Mouse (Mus musculus): ENCODE measurements around the gene Gm7075. TPM values are rescaled to one million over a fixed set of nuclear protein-coding genes. Genes with fewer than 3 reads are reported as not detected.
"Not testable (repeated sequence)": the region's sequence is repeated elsewhere in the genome, so short reads cannot be mapped to it uniquely, and the experiment has no call there.

The Gm7075 gene
- polyA plus RNA-seq, 1 experiment from 2014 or later = not detected

DNA sequence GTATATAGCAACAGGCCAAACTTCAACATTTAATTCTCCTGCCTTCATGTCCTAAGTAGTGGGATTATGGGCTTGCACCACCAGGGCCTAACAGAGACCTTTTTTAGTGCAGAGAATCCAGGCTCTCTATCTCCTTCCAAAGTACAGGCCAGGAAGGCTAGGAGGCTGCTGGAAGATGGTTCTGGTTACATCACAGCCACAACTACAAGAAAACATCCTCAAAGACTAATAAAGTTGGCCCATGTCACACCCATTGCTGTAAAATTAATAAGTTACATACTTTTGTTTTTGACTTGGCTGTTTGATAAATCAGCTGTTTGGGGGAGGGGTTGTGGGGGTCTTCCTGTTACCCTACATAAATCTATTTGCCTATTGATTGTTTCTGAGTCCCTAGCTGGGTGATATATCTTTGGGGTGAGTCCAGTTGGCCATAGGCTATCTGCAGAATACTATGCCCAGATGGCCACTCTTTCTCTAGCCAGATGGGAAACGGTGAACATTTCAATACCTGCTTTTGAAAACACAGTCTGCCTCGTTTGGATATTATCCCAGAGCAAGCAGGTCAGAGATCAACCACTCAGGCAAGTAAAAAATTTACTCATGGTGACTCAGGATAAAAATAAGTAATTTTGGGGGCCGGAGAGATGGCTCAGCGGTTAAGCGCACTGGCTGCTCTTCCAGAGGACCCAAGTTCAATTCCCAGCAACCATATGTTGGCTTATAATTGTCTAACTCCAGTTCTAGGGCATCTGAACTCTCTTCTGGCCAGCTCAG, 18.7 kb downstream of the Gm7075 start:
- H3K27ac ChIP-seq (ENCODE audit: low read length) = peak overlapping the region; percentile 41; the same call in 1 of the 2 replicates
- no peaks in the 10 kb centered on the region for H3K27me3 ChIP-seq (ENCODE audit: control insufficient read depth, insufficient read depth, low read depth, low read length)
- peaks cover 5% of the 10 kb centered on the region for H3K36me3 ChIP-seq (ENCODE audit: control insufficient read depth, insufficient read depth)
- H3K9me3 ChIP-seq (replicated peaks; ENCODE audit: control insufficient read depth, low read length) = no peaks in the 10 kb centered on the region
- no peak overlapping the region for H3K4me3 ChIP-seq (ENCODE audit: low read depth, low read length)
- 70% methylated on average over 5 of the region's 5 CpGs for WGBS (ENCODE audit: insufficient replicate concordance)
- no peak overlapping the region for H3K9ac ChIP-seq (ENCODE audit: low read depth, low read length)
- no peaks in the 10 kb centered on the region for H3K4me1 ChIP-seq (ENCODE audit: control insufficient read depth, low read depth, low read length)
- no peak overlapping the region for H3K4me2 ChIP-seq (ENCODE audit: low read depth, low read length)
- ATAC-seq (ENCODE audit: low read depth) = peak; percentile 51

DNA sequence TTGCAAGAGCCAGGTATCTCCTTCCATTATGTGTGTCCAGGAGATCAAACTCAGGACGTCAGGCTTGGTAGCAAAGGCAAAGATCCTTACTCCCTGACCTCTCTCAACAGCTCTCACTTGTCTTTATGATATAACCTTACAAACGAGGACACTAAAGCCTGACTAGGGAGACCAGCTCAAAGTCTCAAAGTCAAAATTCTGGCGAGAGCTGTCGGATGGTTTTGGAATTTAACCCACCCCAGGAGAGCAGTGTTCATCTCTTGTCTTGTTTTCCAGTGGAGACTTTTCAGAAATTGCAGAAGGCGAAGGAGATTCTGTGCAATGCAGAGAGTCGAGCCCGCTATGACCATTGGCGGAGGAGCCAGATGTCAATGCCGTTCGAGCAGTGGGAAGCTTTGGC, 24.6 kb downstream of the Gm7075 start:
- Histone ChIP-seq H3K4me1 (ENCODE audit: control insufficient read depth, low read depth, low read length) (no peaks in the 10 kb centered on the region), H3K9me3 (replicated peaks; ENCODE audit: control insufficient read depth, low read length) (no peaks in the 10 kb centered on the region), H3K4me2 (ENCODE audit: low read depth, low read length) (no peak overlapping the region), H3K27me3 (ENCODE audit: control insufficient read depth, insufficient read depth, low read depth, low read length) (no peaks in the 10 kb centered on the region), H3K9ac (ENCODE audit: low read depth, low read length) (no peak overlapping the region), H3K4me3 (ENCODE audit: low read depth, low read length) (no peak overlapping the region), H3K36me3 (ENCODE audit: control insufficient read depth, insufficient read depth) (no peaks in the 10 kb centered on the region), H3K27ac (ENCODE audit: low read length) (no peak overlapping the region)
- 76% methylated on average over 10 of the region's 10 CpGs for WGBS (ENCODE audit: insufficient replicate concordance)
- ATAC-seq (ENCODE audit: low read depth) = no peak

GRCm38 (mm10) chr10:63388948-63389347, 32.6 kb downstream of the Gm7075 start:
- WGBS (ENCODE audit: insufficient replicate concordance) = 49% methylated on average over 4 of the region's 4 CpGs
- no peak for ATAC-seq (ENCODE audit: low read depth)
- 0 out of 2 replicates have a peak overlapping the region, but pooled peaks have one; percentile 7 for H3K4me2 ChIP-seq (ENCODE audit: low read depth, low read length)

GRCm38 (mm10) chr10:63386991-63387390, 34.6 kb downstream of the Gm7075 start:
- peak overlapping the region; percentile 72 for H3K4me3 ChIP-seq (ENCODE audit: low read depth, low read length)
- H3K4me2 ChIP-seq (ENCODE audit: low read depth, low read length) = peak overlapping the region; percentile 77
- ATAC-seq (ENCODE audit: low read depth) = no peak
- no peaks in the 10 kb centered on the region for H3K9me3 ChIP-seq (replicated peaks; ENCODE audit: control insufficient read depth, low read length)
- H3K9ac ChIP-seq (ENCODE audit: low read depth, low read length) = peak overlapping the region; percentile 77
- H3K4me1 ChIP-seq (ENCODE audit: control insufficient read depth, low read depth, low read length) = peaks cover 1% of the 10 kb centered on the region
- H3K27ac ChIP-seq (ENCODE audit: low read length) = no peak overlapping the region
- H3K36me3 ChIP-seq (ENCODE audit: control insufficient read depth, insufficient read depth) = no peaks in the 10 kb centered on the region
- H3K27me3 ChIP-seq (ENCODE audit: control insufficient read depth, insufficient read depth, low read depth, low read length) = no peaks in the 10 kb centered on the region
- whole genome bisulfite sequencing (ENCODE audit: insufficient replicate concordance) = 2% methylated on average over 10 of the region's 10 CpGs

More at GRCm38 (mm10) chr10:63388948-63389347, 32.6 kb downstream of the Gm7075 start:
- Histone ChIP-seq H3K27me3 (ENCODE audit: control insufficient read depth, insufficient read depth, low read depth, low read length) (no peaks in the 10 kb centered on the region), H3K27ac (ENCODE audit: low read length) (no peak overlapping the region), H3K9me3 (replicated peaks; ENCODE audit: control insufficient read depth, low read length) (no peaks in the 10 kb centered on the region), H3K4me1 (ENCODE audit: control insufficient read depth, low read depth, low read length) (no peaks in the 10 kb centered on the region; the same call in 1 of the 2 replicates), H3K4me3 (ENCODE audit: low read depth, low read length) (no peak overlapping the region), H3K36me3 (ENCODE audit: control insufficient read depth, insufficient read depth) (no peaks in the 10 kb centered on the region), H3K9ac (ENCODE audit: low read depth, low read length) (no peak overlapping the region)

DNA sequence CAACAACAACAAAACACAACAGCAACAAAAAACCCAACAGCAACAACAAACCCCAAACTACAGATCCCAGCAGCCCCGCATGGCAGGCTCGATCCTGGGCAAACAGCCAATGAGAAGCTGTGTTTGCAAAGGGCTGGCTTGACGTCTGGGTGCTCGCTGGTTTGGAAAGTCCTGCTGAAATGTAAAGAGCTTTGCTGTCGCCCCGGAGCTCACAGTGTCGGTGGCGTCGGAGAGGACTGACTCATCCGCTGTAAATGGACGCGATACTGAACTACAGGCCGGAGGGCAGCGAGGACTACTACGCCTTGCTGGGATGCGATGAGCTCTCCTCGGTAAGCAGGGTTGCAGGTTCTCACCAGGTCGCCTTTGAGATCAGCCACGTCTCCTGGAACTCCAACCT, 35.1 kb downstream of the Gm7075 start:
- no peaks in the 10 kb centered on the region for H3K36me3 ChIP-seq (ENCODE audit: control insufficient read depth, insufficient read depth)
- H3K4me2 ChIP-seq (ENCODE audit: low read depth, low read length) = peak overlapping the region; percentile 77
- peak overlapping the region; percentile 77 for H3K9ac ChIP-seq (ENCODE audit: low read depth, low read length)
- H3K4me3 ChIP-seq (ENCODE audit: low read depth, low read length) = peak overlapping the region; percentile 72
- no peaks in the 10 kb centered on the region for H3K9me3 ChIP-seq (replicated peaks; ENCODE audit: control insufficient read depth, low read length)
- ATAC-seq (ENCODE audit: low read depth) = peak; percentile 84
- peaks cover 7% of the 10 kb centered on the region for H3K4me1 ChIP-seq (ENCODE audit: control insufficient read depth, low read depth, low read length)
- H3K27ac ChIP-seq (ENCODE audit: low read length) = peak overlapping the region; percentile 81
- WGBS (ENCODE audit: insufficient replicate concordance) = under 1% methylated on average over 19 of the region's 19 CpGs
- H3K27me3 ChIP-seq (ENCODE audit: control insufficient read depth, insufficient read depth, low read depth, low read length) = no peaks in the 10 kb centered on the region

- H3K9me3 ChIP-seq (replicated peaks; ENCODE audit: control insufficient read depth, low read length); H3K36me3 ChIP-seq (ENCODE audit: control insufficient read depth, insufficient read depth); ATAC-seq (ENCODE audit: low read depth); H3K27me3 ChIP-seq (ENCODE audit: control insufficient read depth, insufficient read depth, low read depth, low read length); H3K4me1 ChIP-seq (ENCODE audit: control insufficient read depth, low read depth, low read length); H3K9ac ChIP-seq (ENCODE audit: low read depth, low read length): not testable (repeated sequence)
- WGBS (ENCODE audit: insufficient replicate concordance) = 17% methylated on average over 5 of the region's 5 CpGs
- Histone ChIP-seq H3K27ac (ENCODE audit: low read length) (peak overlapping the region; percentile 81; the same call in 1 of the 2 replicates), H3K4me3 (ENCODE audit: low read depth, low read length) (peak overlapping the region; percentile 72), H3K4me2 (ENCODE audit: low read depth, low read length) (peak overlapping the region; percentile 77)
Observed at GRCm38 (mm10) chr10:63385897-63386296, 35.7 kb downstream of the Gm7075 start.

DNA sequence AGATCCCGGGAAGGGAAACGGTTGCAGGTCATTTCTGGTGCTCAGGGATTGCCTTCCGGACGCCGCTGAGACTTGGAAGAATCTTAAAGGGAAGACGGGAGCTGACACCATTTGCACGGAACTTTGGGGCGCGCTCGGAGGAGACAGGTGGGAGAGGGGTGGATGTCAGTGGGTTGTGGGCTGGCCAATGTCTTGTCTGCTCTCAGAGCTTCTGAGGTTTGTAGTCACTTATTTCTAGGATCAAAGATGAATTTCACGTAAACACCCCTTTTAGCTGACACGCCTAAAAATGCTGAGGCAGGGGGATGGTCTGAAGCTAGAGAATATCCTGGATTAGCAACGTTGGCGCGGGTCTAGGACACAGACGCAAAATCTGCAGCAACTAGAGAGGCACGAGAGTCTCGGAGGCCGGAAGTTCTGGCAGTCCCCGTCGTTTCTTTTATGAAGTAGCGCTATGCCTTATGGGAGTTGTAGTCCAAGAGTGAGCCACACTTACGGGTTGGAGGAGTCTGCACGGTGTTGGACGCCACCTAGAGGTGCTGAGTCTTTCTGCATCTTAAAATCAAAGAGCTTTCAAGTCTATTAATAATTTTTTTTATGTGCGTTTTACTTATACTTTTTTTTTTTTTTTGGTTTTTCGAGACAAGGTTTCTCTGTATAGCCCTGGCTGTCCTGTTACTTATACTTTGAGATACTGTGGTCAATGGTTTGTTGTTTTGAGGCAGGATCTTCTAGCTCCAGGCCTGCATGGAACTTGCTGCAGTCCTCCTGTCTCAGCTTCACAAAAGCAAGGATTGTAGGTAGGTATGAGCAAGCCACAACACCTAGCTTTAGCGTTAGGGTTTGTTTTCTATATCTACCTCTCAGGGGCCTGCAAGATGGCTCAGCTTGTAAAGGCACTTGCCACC, 39.0 kb downstream of the Gm7075 start, which contains the start of gene Dnajc12:
Gene Dnajc12 (plus strand): TSS at position 72 of the 908 bp plus-strand sequence.
- peak within 1 kb of the TSS; percentile 57 for H3K9ac ChIP-seq (ENCODE audit: low read depth, low read length)
- H3K9me3 ChIP-seq (replicated peaks; ENCODE audit: control insufficient read depth, low read length) = no peaks in the 10 kb centered on the region
- H3K27ac ChIP-seq (ENCODE audit: low read length) = no peak within 1 kb of the TSS
- peak; percentile 91 for ATAC-seq (ENCODE audit: low read depth)
- H3K4me1 ChIP-seq (ENCODE audit: control insufficient read depth, low read depth, low read length) = peaks cover 10% of the 10 kb centered on the region
- H3K27me3 ChIP-seq (ENCODE audit: control insufficient read depth, insufficient read depth, low read depth, low read length) = no peaks in the 10 kb centered on the region
- H3K4me2 ChIP-seq (ENCODE audit: low read depth, low read length) = peak within 1 kb of the TSS; percentile 95
- WGBS (ENCODE audit: insufficient replicate concordance) = under 1% methylated on average over 28 of the region's 28 CpGs
- H3K36me3 ChIP-seq (ENCODE audit: control insufficient read depth, insufficient read depth) = no peaks in the 10 kb centered on the region
- peak within 1 kb of the TSS; percentile 63 for H3K4me3 ChIP-seq (ENCODE audit: low read depth, low read length)

DNA sequence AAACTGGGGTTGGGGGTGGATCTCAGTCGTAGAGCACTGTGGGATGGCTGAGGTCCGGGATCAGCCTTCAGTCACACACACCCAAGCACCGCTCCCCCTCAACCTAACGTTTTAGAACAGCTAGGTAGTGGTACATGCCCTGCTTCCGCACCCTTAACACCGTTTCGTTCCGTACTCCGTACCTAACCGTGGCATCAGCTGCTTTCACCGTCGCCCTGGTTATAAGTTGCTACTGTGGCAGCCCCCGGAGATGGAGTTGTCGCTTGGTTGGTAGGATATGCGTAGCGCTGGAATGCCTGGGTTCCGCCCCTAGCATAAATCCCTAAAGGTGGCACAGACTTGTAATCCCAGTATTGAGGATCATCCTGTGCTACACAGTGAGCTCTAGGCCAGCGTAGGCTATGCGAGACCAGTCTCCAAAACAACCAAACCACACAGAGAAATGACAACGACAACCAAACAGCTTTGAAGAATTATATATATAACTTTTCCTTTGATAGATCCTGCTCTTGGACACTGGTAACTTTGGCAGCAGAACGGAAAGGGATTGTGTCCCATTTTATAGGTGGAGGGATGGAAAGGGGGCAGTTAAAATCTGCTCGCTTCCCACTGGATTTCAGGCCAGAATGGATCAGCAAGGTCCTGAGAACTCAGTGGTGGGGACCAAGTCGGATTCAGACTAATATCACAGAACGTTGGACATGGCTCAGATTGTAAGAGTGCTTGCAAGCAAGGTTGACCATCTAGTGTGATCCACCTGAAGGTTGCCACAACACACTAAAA, 39.9 kb downstream of the Gm7075 start, which contains the start of gene Sirt1:
Gene Sirt1 (minus strand): TSS at position 207 of the 783 bp plus-strand sequence.
- no peaks in the 10 kb centered on the region for H3K36me3 ChIP-seq (ENCODE audit: control insufficient read depth, insufficient read depth)
- peak within 1 kb of the TSS; percentile 57 for H3K9ac ChIP-seq (ENCODE audit: low read depth, low read length)
- no peaks in the 10 kb centered on the region for H3K27me3 ChIP-seq (ENCODE audit: control insufficient read depth, insufficient read depth, low read depth, low read length)
- H3K4me2 ChIP-seq (ENCODE audit: low read depth, low read length) = peak within 1 kb of the TSS; percentile 95
- H3K4me1 ChIP-seq (ENCODE audit: control insufficient read depth, low read depth, low read length) = peaks cover 10% of the 10 kb centered on the region
- H3K4me3 ChIP-seq (ENCODE audit: low read depth, low read length) = peak within 1 kb of the TSS; percentile 63
- no peak for ATAC-seq (ENCODE audit: low read depth)
- H3K9me3 ChIP-seq (replicated peaks; ENCODE audit: control insufficient read depth, low read length) = no peaks in the 10 kb centered on the region
- 8% methylated on average over 24 of the region's 24 CpGs for WGBS (ENCODE audit: insufficient replicate concordance)
- no peak within 1 kb of the TSS for H3K27ac ChIP-seq (ENCODE audit: low read length)

All from liver, embryonic 16.5 days (tissue).